Mouse (Mus musculus) forebrain, embryonic 11.5 days (tissue): Measurements from ENCODE around the gene Eml1. TPM values are rescaled to one million over a fixed set of nuclear protein-coding genes. Genes with fewer than 3 reads are reported as not detected.
A peak's percentile ranks its signal among the peaks of the same experiment; 100 is the strongest.

Experiments
- ATAC-seq: fragments of 200-750 bp; cut with Nextera tagmentation; replicated peaks from 2 replicates; pipeline ENCODE4 v1.8.0; 2017; ENCODE audit warnings: moderate TSS enrichment; ENCODE audit not compliant: low FRiP score
- DNase-seq: peaks from one replicate; pipeline ENCODE4 v3.0.0-alpha.2; 2017; ENCODE audit warnings: low spot score
- H3K27ac ChIP-seq: fragments of 300-500 bp; sonication (generic); 2 replicates; pipeline ENCODE4 v1.5.1; 2014; ENCODE audit warnings: low read depth, low read length
- H3K27me3 ChIP-seq: fragments of 300-500 bp; sonication (generic); 2 replicates; pipeline ENCODE4 v1.6.1; 2014; ENCODE audit warnings: mild to moderate bottlenecking, low read length, mixed read lengths; ENCODE audit not compliant: control insufficient read depth, insufficient read depth
- H3K36me3 ChIP-seq: fragments of 300-500 bp; sonication (generic); 2 replicates; pipeline ENCODE4 v1.6.1; 2014; ENCODE audit warnings: mild to moderate bottlenecking, low read length, moderate library complexity, mixed read lengths; ENCODE audit not compliant: control insufficient read depth, insufficient read depth
- H3K4me1 ChIP-seq: fragments of 300-500 bp; sonication (generic); replicated peaks from 2 replicates; pipeline ENCODE4 v1.6.1; 2014; ENCODE audit warnings: low read length, mixed read lengths; ENCODE audit not compliant: control insufficient read depth, insufficient read depth
- H3K4me2 ChIP-seq: fragments of 300-500 bp; sonication (generic); 2 replicates; pipeline ENCODE4 v1.6.1; 2014; ENCODE audit warnings: low read depth, mild to moderate bottlenecking, low read length, moderate library complexity, mixed read lengths; ENCODE audit not compliant: severe bottlenecking
- H3K4me3 ChIP-seq: fragments of 300-500 bp; sonication (generic); 2 replicates; pipeline ENCODE4 v1.5.1; 2014; ENCODE audit warnings: low read depth, low read length
- H3K9ac ChIP-seq: fragments of 300-500 bp; sonication (generic); 2 replicates; pipeline ENCODE4 v1.6.1; 2014; ENCODE audit warnings: low read length
- H3K9me3 ChIP-seq: fragments of 300-500 bp; sonication (generic); 2 replicates; pipeline ENCODE4 v1.6.1; 2016; ENCODE audit warnings: low read length, mixed read lengths; ENCODE audit not compliant: control insufficient read depth
- WGBS: fragments of 180-500 bp; shearing (Covaris S2); extraction: QIAGEN DNeasy Blood & Tissue Kit; methylation state at CpG from one replicate; pipeline ENCODE4 v1.1.7; 2014; 5-methylcytosine and 5-hydroxymethylcytosine counted together
- polyA plus RNA-seq: library from polyadenylated mRNA; unstranded; fragments of >200 nt; fragmentation: Nextera tagmentation; extraction: Ambion mirVana; gene quantifications from 2 replicates; pipeline ENCODE4 v1.2.1, GENCODE M21; 2014

The Eml1 gene
- polyA plus RNA-seq = 90.3 and 92.5 TPM in 2 replicates

- ATAC-seq (no peak), DNase-seq (no peak)
- Histone ChIP-seq H3K9ac (no peak within 1 kb of the TSS), H3K27me3 (no peaks in the 10 kb centered on the region), H3K9me3 (no peaks in the 10 kb centered on the region), H3K4me1 (no peaks in the 10 kb centered on the region; the same call in 1 of the 2 replicates), H3K4me2 (no peak within 1 kb of the TSS), H3K36me3 (no peaks in the 10 kb centered on the region), H3K27ac (no peak within 1 kb of the TSS), H3K4me3 (no peak within 1 kb of the TSS)
- 85% methylated on average over 19 of the region's 19 CpGs for WGBS
These were observed at the start of gene Eml1 for GRCm38 (mm10) chr12:108370596-108371428. Gene Eml1, plus strand, starts transcription at chr12:108370957.

GRCm38 (mm10) chr12:108326401-108326800, 44.4 kb upstream of the Eml1 start:
- H3K27me3 ChIP-seq = peaks cover 21% of the 10 kb centered on the region
- no peak overlapping the region for H3K4me3 ChIP-seq
- WGBS = 32% methylated on average over 5 of the region's 5 CpGs
- H3K36me3 ChIP-seq = no peaks in the 10 kb centered on the region
- H3K4me1 ChIP-seq = peaks cover 20% of the 10 kb centered on the region
- no peak overlapping the region for H3K4me2 ChIP-seq
- H3K9ac ChIP-seq = no peak overlapping the region
- DNase-seq = no peak
- no peak overlapping the region for H3K27ac ChIP-seq
- no peak for ATAC-seq
- H3K9me3 ChIP-seq = no peaks in the 10 kb centered on the region

- peaks cover 15% of the 10 kb centered on the region for H3K4me1 ChIP-seq
- H3K36me3 ChIP-seq = no peaks in the 10 kb centered on the region
- peak overlapping the region; percentile 24 for H3K4me3 ChIP-seq
- H3K9ac ChIP-seq = peak overlapping the region; percentile 58
- H3K27ac ChIP-seq = no peak overlapping the region
- peak overlapping the region; percentile 52 for H3K4me2 ChIP-seq
- DNase-seq (peak; percentile 72), ATAC-seq (peak; percentile 28; the same call in 1 of the 2 replicates)
- WGBS = 3% methylated on average over 66 of the region's 66 CpGs
- H3K27me3 ChIP-seq = peaks cover 21% of the 10 kb centered on the region
- no peaks in the 10 kb centered on the region for H3K9me3 ChIP-seq
These were observed 42.8 kb upstream of the Eml1 start for GRCm38 (mm10) chr12:108327889-108328491.

- Histone ChIP-seq H3K27ac (no peak overlapping the region; the same call in 1 of the 2 replicates), H3K4me3 (peak overlapping the region; percentile 13; the same call in 1 of the 2 replicates), H3K36me3 (no peaks in the 10 kb centered on the region), H3K27me3 (peaks cover 11% of the 10 kb centered on the region), H3K9me3 (no peaks in the 10 kb centered on the region), H3K9ac (peak overlapping the region; percentile 45), H3K4me2 (peak overlapping the region; percentile 97), H3K4me1 (peaks cover 13% of the 10 kb centered on the region; the same call in 1 of the 2 replicates)
- DNase-seq = peak; percentile 95
- ATAC-seq = peak; percentile 47
- WGBS = under 1% methylated on average over 16 of the region's 16 CpGs
These were observed 37.7 kb upstream of the Eml1 start for GRCm38 (mm10) chr12:108333056-108333455.

GRCm38 (mm10) chr12:108333481-108333882, 37.3 kb upstream of the Eml1 start:
- H3K4me3 ChIP-seq = peak overlapping the region; percentile 13
- DNase-seq = no peak
- WGBS = under 1% methylated on average over 22 of the region's 22 CpGs

GRCm38 (mm10) chr12:108333895-108334445, 36.8 kb upstream of the Eml1 start, which contains the start of gene Cyp46a1:
Gene Cyp46a1, plus strand, starts transcription at chr12:108334381.
- Histone ChIP-seq H3K27ac (no peak within 1 kb of the TSS; the same call in 1 of the 2 replicates), H3K4me1 (peaks cover 12% of the 10 kb centered on the region; the same call in 1 of the 2 replicates), H3K4me2 (peak within 1 kb of the TSS; percentile 97), H3K27me3 (peaks cover 3% of the 10 kb centered on the region; the same call in 1 of the 2 replicates), H3K9ac (peak within 1 kb of the TSS; percentile 66), H3K9me3 (no peaks in the 10 kb centered on the region), H3K36me3 (no peaks in the 10 kb centered on the region), H3K4me3 (peak within 1 kb of the TSS; percentile 53)
- DNase-seq (peak; percentile 100), ATAC-seq (peak; percentile 91)
- WGBS = under 1% methylated on average over 53 of the region's 56 CpGs

More at GRCm38 (mm10) chr12:108333481-108333882, 37.3 kb upstream of the Eml1 start:
- Histone ChIP-seq H3K4me1 (peaks cover 11% of the 10 kb centered on the region; the same call in 1 of the 2 replicates), H3K4me2 (peak overlapping the region; percentile 97), H3K36me3 (no peaks in the 10 kb centered on the region), H3K9ac (peak overlapping the region; percentile 45), H3K27me3 (peaks cover 6% of the 10 kb centered on the region), H3K9me3 (no peaks in the 10 kb centered on the region), H3K27ac (no peak overlapping the region; the same call in 1 of the 2 replicates)
- ATAC-seq = peak; percentile 26

- no peak for ATAC-seq
- Histone ChIP-seq H3K4me2 (peak overlapping the region; percentile 97), H3K27ac (no peak overlapping the region), H3K9ac (peak overlapping the region; percentile 66), H3K4me3 (peak overlapping the region; percentile 53), H3K4me1 (peaks cover 10% of the 10 kb centered on the region; the same call in 1 of the 2 replicates), H3K27me3 (no peaks in the 10 kb centered on the region), H3K36me3 (no peaks in the 10 kb centered on the region), H3K9me3 (no peaks in the 10 kb centered on the region)
- WGBS = 2% methylated on average over 32 of the region's 32 CpGs
- DNase-seq = no peak
These were observed 36.2 kb upstream of the Eml1 start for GRCm38 (mm10) chr12:108334529-108334928.

- no peak overlapping the region for H3K4me2 ChIP-seq
- WGBS = 30% methylated on average over 14 of the region's 14 CpGs
- no peak overlapping the region for H3K9ac ChIP-seq
- DNase-seq (peak; percentile 78), ATAC-seq (no peak)
- H3K9me3 ChIP-seq = no peaks in the 10 kb centered on the region
- H3K4me1 ChIP-seq = peaks cover 5% of the 10 kb centered on the region; the same call in 1 of the 2 replicates
- no peak overlapping the region for H3K4me3 ChIP-seq
- no peaks in the 10 kb centered on the region for H3K27me3 ChIP-seq
- no peaks in the 10 kb centered on the region for H3K36me3 ChIP-seq
- no peak overlapping the region for H3K27ac ChIP-seq
These were observed 32.1 kb upstream of the Eml1 start for GRCm38 (mm10) chr12:108338572-108339190.
